Mouse (Mus musculus): ENCODE measurements around the gene Mrpl39. TPM values are rescaled to one million over a fixed set of nuclear protein-coding genes. Genes with fewer than 3 reads are reported as not detected.

Gene Mrpl39
- polyA plus RNA-seq, 1 experiment = 6.3 TPM

DNA sequence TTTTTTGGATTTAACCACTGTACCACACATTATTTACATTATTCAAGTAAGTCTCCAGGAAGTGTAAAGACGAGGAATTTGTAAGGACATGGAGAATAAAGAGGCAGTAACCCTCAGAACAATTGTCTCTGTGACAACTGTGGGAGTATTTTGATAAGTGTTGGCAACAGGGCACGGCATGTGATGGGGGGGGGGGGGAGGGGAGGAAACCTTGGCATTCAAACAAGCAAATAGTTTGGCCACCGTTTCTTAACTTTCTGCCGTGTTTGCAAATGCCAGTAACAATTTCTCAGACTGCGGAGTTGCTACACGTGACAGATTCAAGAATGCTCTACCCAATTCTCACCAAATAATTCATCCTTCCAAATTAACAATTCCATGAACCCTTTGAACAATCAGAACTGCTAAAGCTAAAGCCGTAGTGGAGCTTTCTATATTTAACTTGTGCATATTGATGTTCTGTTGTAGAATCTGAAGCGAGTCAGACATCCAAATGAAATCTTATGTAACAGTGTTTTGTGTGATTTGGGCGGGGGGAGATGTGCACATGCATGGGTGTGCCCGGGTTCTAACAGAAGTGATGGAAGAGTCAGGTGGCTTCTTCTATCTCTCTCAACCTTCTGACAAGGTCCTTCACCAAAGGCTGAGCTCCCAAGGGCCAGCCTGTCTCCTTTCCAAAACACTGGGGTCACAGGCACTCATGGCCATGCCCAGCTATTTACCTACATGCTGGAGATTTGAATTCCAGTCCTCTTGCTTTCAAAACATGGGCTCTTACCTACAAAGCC lies 9.4 kb upstream of the Mrpl39 start:
- Histone ChIP-seq H3K27me3 (ENCODE audit: control insufficient read depth, insufficient read depth, low read length) (no peaks in the 10 kb centered on the region), H3K4me3 (ENCODE audit: extremely low read depth, insufficient read depth, insufficient read length) (no peak overlapping the region), H3K4me1 (ENCODE audit: control insufficient read depth, insufficient read depth, insufficient read length) (no peaks in the 10 kb centered on the region), H3K36me3 (ENCODE audit: control insufficient read depth, insufficient read depth, low read length) (no peaks in the 10 kb centered on the region), H3K27ac (ENCODE audit: insufficient read depth, low read length) (no peak overlapping the region)
- 77% methylated on average over 10 of the region's 10 CpGs for WGBS
- TF ChIP-seq CTCF (IDR thresholded peaks at IDR 0.05; ENCODE audit: extremely low read depth, insufficient read depth, insufficient read length, insufficient replicate concordance) = no peak
- no peak for TF ChIP-seq POLR2A (IDR thresholded peaks at IDR 0.05; ENCODE audit: low read depth, low read length)
- DNase-seq (ENCODE audit: low read depth in 1 of 2, low spot score in 2 of 2) = no peak

GRCm38 (mm10) chr16:84737358-84737757 lies 1.8 kb upstream of the Mrpl39 start:
- WGBS = 75% methylated on average over 3 of the region's 3 CpGs
- TF ChIP-seq POLR2A (IDR thresholded peaks at IDR 0.05; ENCODE audit: low read depth, low read length) (no peak), CTCF (IDR thresholded peaks at IDR 0.05; ENCODE audit: extremely low read depth, insufficient read depth, insufficient read length, insufficient replicate concordance) (no peak)
- H3K4me1 ChIP-seq (ENCODE audit: control insufficient read depth, insufficient read depth, insufficient read length) = no peaks in the 10 kb centered on the region
- no peaks in the 10 kb centered on the region for H3K27me3 ChIP-seq (ENCODE audit: control insufficient read depth, insufficient read depth, low read length)
- no peak for DNase-seq (ENCODE audit: low read depth in 1 of 2, low spot score in 2 of 2)
- no peaks in the 10 kb centered on the region for H3K36me3 ChIP-seq (ENCODE audit: control insufficient read depth, insufficient read depth, low read length)
- H3K27ac ChIP-seq (ENCODE audit: insufficient read depth, low read length) = no peak overlapping the region
- no peak overlapping the region for H3K4me3 ChIP-seq (ENCODE audit: extremely low read depth, insufficient read depth, insufficient read length)

- no peak for TF ChIP-seq CTCF (IDR thresholded peaks at IDR 0.05; ENCODE audit: extremely low read depth, insufficient read depth, insufficient read length, insufficient replicate concordance)
- no peak for TF ChIP-seq POLR2A (IDR thresholded peaks at IDR 0.05; ENCODE audit: low read depth, low read length)
- under 1% methylated on average over 15 of the region's 15 CpGs for WGBS
- H3K27me3 ChIP-seq (ENCODE audit: control insufficient read depth, insufficient read depth, low read length) = no peaks in the 10 kb centered on the region
- no peaks in the 10 kb centered on the region for H3K4me1 ChIP-seq (ENCODE audit: control insufficient read depth, insufficient read depth, insufficient read length)
- peaks cover 7% of the 10 kb centered on the region for H3K36me3 ChIP-seq (ENCODE audit: control insufficient read depth, insufficient read depth, low read length)
- H3K4me3 ChIP-seq (ENCODE audit: extremely low read depth, insufficient read depth, insufficient read length) = peak overlapping the region; percentile 70
- H3K27ac ChIP-seq (ENCODE audit: insufficient read depth, low read length) = peak overlapping the region; percentile 49; the same call in 1 of the 2 replicates
- no peak for DNase-seq (ENCODE audit: low read depth in 1 of 2, low spot score in 2 of 2)
These were observed 756 bp downstream of the Mrpl39 start for GRCm38 (mm10) chr16:84734806-84735165.

DNA sequence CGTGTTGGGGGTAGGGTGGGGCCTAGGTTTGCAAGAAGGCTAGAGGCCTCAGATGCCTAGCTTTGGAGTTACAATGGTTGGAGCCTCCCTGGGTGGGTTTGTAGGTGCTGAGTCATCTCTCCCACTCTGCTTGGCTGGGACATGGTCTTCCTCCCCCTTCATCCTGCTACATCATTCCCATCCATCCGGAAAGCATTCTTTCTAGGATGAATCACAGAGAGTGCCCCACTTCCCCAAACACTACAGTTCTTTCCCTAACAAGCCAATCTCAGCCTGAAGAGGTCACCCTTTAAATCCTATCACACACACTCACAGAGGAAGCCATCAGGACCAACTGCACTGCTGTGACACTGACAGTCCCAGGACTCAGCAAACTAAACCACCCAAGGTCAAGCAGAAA lies 14.9 kb downstream of the Mrpl39 start:
- DNase-seq (ENCODE audit: low read depth in 1 of 2, low spot score in 2 of 2) = no peak
- Histone ChIP-seq H3K27ac (ENCODE audit: insufficient read depth, low read length) (no peak overlapping the region), H3K4me1 (ENCODE audit: control insufficient read depth, insufficient read depth, insufficient read length) (no peaks in the 10 kb centered on the region), H3K27me3 (ENCODE audit: control insufficient read depth, insufficient read depth, low read length) (no peaks in the 10 kb centered on the region), H3K36me3 (ENCODE audit: control insufficient read depth, insufficient read depth, low read length) (peaks cover 32% of the 10 kb centered on the region), H3K4me3 (ENCODE audit: extremely low read depth, insufficient read depth, insufficient read length) (no peak overlapping the region)
- TF ChIP-seq POLR2A (IDR thresholded peaks at IDR 0.05; ENCODE audit: low read depth, low read length) (no peak), CTCF (IDR thresholded peaks at IDR 0.05; ENCODE audit: extremely low read depth, insufficient read depth, insufficient read length, insufficient replicate concordance) (no peak)
- 95% methylated on average over 2 of the region's 2 CpGs for WGBS

GRCm38 (mm10) chr16:84718250-84718649 lies 17.3 kb downstream of the Mrpl39 start:
- TF ChIP-seq POLR2A (IDR thresholded peaks at IDR 0.05; ENCODE audit: low read depth, low read length) (no peak), CTCF (IDR thresholded peaks at IDR 0.05; ENCODE audit: extremely low read depth, insufficient read depth, insufficient read length, insufficient replicate concordance) (no peak)
- Histone ChIP-seq H3K36me3 (ENCODE audit: control insufficient read depth, insufficient read depth, low read length) (peaks cover 16% of the 10 kb centered on the region), H3K4me3 (ENCODE audit: extremely low read depth, insufficient read depth, insufficient read length) (no peak overlapping the region), H3K4me1 (ENCODE audit: control insufficient read depth, insufficient read depth, insufficient read length) (0 out of 2 replicates have a peak, but pooled peaks cover 3% of the 10 kb centered on the region), H3K27me3 (ENCODE audit: control insufficient read depth, insufficient read depth, low read length) (no peaks in the 10 kb centered on the region), H3K27ac (ENCODE audit: insufficient read depth, low read length) (no peak overlapping the region)
- no peak for DNase-seq (ENCODE audit: low read depth in 1 of 2, low spot score in 2 of 2)
- 96% methylated on average over 4 of the region's 4 CpGs for WGBS

DNA sequence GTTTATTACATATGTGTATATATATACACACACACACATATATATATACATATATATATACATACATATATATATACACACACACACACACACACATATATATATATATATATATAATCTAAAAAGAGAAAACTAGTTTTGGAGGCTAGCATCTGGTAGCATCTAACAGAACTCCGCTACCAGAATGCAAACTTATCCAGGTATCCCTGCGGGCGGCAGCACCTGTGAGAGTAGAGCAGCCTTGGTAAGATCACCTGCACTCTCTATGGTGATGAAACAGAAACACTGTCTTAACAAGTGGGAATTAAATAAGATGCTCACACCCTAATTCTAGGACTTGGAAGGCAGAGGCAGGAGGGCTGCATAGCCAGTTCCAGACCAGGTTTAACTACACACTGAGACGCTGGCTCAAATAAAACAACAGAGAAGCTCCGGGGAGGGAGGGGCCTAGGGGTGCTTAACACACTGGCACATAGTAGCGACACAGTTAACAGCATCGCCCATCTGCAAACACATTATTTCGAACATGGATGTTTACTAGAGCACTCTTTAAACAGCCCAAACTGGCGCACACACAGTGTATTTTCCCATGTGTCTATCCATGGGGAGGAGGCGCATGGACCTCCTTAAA lies 17.8 kb downstream of the Mrpl39 start:
- Histone ChIP-seq H3K27me3 (ENCODE audit: control insufficient read depth, insufficient read depth, low read length) (no peaks in the 10 kb centered on the region), H3K4me3 (ENCODE audit: extremely low read depth, insufficient read depth, insufficient read length) (no peak overlapping the region), H3K36me3 (ENCODE audit: control insufficient read depth, insufficient read depth, low read length) (peaks cover 13% of the 10 kb centered on the region), H3K4me1 (ENCODE audit: control insufficient read depth, insufficient read depth, insufficient read length) (0 out of 2 replicates have a peak, but pooled peaks cover 3% of the 10 kb centered on the region), H3K27ac (ENCODE audit: insufficient read depth, low read length) (no peak overlapping the region)
- DNase-seq (ENCODE audit: low read depth in 1 of 2, low spot score in 2 of 2) = no peak
- no peak for TF ChIP-seq POLR2A (IDR thresholded peaks at IDR 0.05; ENCODE audit: low read depth, low read length)
- no peak for TF ChIP-seq CTCF (IDR thresholded peaks at IDR 0.05; ENCODE audit: extremely low read depth, insufficient read depth, insufficient read length, insufficient replicate concordance)
- 95% methylated on average over 10 of the region's 10 CpGs for WGBS

Data from spleen, adult 2 months (tissue).